Mouse (Mus musculus) bone marrow macrophage, adult 2 months (primary cell): ENCODE results near the gene Gja5.

Experiments
- CTCF ChIP-seq: IDR thresholded peaks from 2 replicates; pipeline ENCODE4 v1.5.1; 2012; ENCODE audit warnings: low read depth, mild to moderate bottlenecking, low read length, moderate library complexity
- POLR2A ChIP-seq: IDR thresholded peaks from 2 replicates; pipeline ENCODE4 v1.6.1; 2012; ENCODE audit warnings: mild to moderate bottlenecking, low read depth, low read length, borderline replicate concordance

GRCm38 (mm10) chr3:97025226-97025625 lies 120.7 kb downstream of the Gja5 start:
- TF ChIP-seq CTCF (no peak), POLR2A (no peak)
